Mouse (Mus musculus): Measurements from ENCODE around the gene Atp6v0c. TPM values are rescaled to one million over a fixed set of nuclear protein-coding genes. Genes with fewer than 3 reads are reported as not detected.

Atp6v0c gene
- polyA plus RNA-seq, 1 experiment from 2014 or later, result 549 TPM

DNA sequence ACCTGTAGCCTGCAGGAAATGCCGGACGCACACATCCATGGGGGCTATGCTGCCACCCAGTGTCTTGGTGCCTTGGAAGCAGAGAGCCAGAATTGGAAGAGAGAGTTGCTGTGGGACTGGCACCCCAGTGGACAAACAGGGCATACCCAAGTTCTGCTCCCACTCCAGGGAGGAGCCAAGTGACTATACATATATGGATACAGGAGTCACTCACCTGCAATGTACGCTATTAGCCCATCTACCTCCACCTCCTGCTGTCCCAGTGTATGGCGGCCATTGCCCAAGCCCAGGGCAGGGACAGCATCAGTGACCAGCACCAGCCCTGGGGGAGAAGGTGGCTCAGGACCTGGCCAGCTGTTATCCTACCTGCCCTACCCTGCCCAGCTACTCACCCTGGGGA is 12.0 kb downstream of the Atp6v0c start:
- WGBS, result 92% methylated on average over 4 of the region's 4 CpGs
- no peaks in the 10 kb centered on the region for H3K9me3 ChIP-seq (ENCODE audit: control insufficient read depth, low read depth, low read length)
- H3K4me1 ChIP-seq (ENCODE audit: control insufficient read depth, insufficient read depth, low read length), result peaks cover 3% of the 10 kb centered on the region
- H3K27ac ChIP-seq (ENCODE audit: low read length), result no peak overlapping the region
- ATAC-seq (ENCODE audit: insufficient number of reproducible peaks, insufficient read depth, low FRiP score, low read depth), result no peak
- H3K27me3 ChIP-seq (ENCODE audit: control insufficient read depth, insufficient read depth, low read length), result no peaks in the 10 kb centered on the region
- no peak overlapping the region for H3K4me2 ChIP-seq (replicated peaks; ENCODE audit: low read depth, low read length)
- H3K9ac ChIP-seq (replicated peaks; ENCODE audit: low read depth, low read length), result no peak overlapping the region
- H3K36me3 ChIP-seq (ENCODE audit: control insufficient read depth, insufficient read depth, low read length), result peaks cover 11% of the 10 kb centered on the region
- no peak overlapping the region for H3K4me3 ChIP-seq (ENCODE audit: low read depth, low read length)

GRCm38 (mm10) chr17:24157121-24157520 is 12.4 kb downstream of the Atp6v0c start:
- no peak overlapping the region for H3K4me2 ChIP-seq (replicated peaks; ENCODE audit: low read depth, low read length)
- H3K9ac ChIP-seq (replicated peaks; ENCODE audit: low read depth, low read length), result no peak overlapping the region
- no peak for ATAC-seq (ENCODE audit: insufficient number of reproducible peaks, insufficient read depth, low FRiP score, low read depth)
- no peak overlapping the region for H3K4me3 ChIP-seq (ENCODE audit: low read depth, low read length)
- no peaks in the 10 kb centered on the region for H3K9me3 ChIP-seq (ENCODE audit: control insufficient read depth, low read depth, low read length)
- H3K36me3 ChIP-seq (ENCODE audit: control insufficient read depth, insufficient read depth, low read length), result peaks cover 11% of the 10 kb centered on the region
- 92% methylated on average over 6 of the region's 6 CpGs for WGBS
- H3K27ac ChIP-seq (ENCODE audit: low read length), result no peak overlapping the region
- no peaks in the 10 kb centered on the region for H3K27me3 ChIP-seq (ENCODE audit: control insufficient read depth, insufficient read depth, low read length)
- H3K4me1 ChIP-seq (ENCODE audit: control insufficient read depth, insufficient read depth, low read length), result peaks cover 3% of the 10 kb centered on the region; the same call in 1 of the 2 replicates

DNA sequence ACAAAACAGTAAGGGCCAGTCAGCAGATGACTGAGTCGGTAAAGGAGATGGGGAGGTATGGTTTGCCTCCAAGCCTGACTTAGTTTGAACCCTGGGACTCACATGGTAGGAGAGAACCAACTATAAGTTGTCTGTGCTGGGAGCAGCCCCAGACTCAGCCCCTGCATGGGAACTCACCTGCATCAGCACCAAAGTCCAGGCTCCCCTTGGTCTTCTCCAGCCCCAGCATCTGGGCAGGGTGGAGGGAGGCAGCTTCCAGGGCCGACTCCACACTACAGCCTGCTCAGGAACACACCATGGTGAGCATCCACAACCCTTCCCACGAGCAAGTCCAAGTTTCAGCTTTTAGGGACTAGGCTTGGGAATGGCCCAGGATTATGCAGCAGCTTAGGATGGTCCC is 13.1 kb downstream of the Atp6v0c start:
- Histone ChIP-seq H3K27ac (ENCODE audit: low read length) (no peak overlapping the region), H3K36me3 (ENCODE audit: control insufficient read depth, insufficient read depth, low read length) (peaks cover 11% of the 10 kb centered on the region), H3K4me1 (ENCODE audit: control insufficient read depth, insufficient read depth, low read length) (peaks cover 3% of the 10 kb centered on the region; the same call in 1 of the 2 replicates), H3K4me2 (replicated peaks; ENCODE audit: low read depth, low read length) (no peak overlapping the region), H3K4me3 (ENCODE audit: low read depth, low read length) (no peak overlapping the region), H3K27me3 (ENCODE audit: control insufficient read depth, insufficient read depth, low read length) (no peaks in the 10 kb centered on the region), H3K9me3 (ENCODE audit: control insufficient read depth, low read depth, low read length) (no peaks in the 10 kb centered on the region), H3K9ac (replicated peaks; ENCODE audit: low read depth, low read length) (no peak overlapping the region)
- no peak for ATAC-seq (ENCODE audit: insufficient number of reproducible peaks, insufficient read depth, low FRiP score, low read depth)
- WGBS, result 80% methylated on average over 3 of the region's 3 CpGs

- no peaks in the 10 kb centered on the region for H3K27me3 ChIP-seq (ENCODE audit: control insufficient read depth, insufficient read depth, low read length)
- 88% methylated on average over 9 of the region's 9 CpGs for WGBS
- no peak overlapping the region for H3K4me2 ChIP-seq (replicated peaks; ENCODE audit: low read depth, low read length)
- no peak overlapping the region for H3K9ac ChIP-seq (replicated peaks; ENCODE audit: low read depth, low read length)
- H3K27ac ChIP-seq (ENCODE audit: low read length), result no peak overlapping the region
- no peaks in the 10 kb centered on the region for H3K9me3 ChIP-seq (ENCODE audit: control insufficient read depth, low read depth, low read length)
- peaks cover 3% of the 10 kb centered on the region; the same call in 1 of the 2 replicates for H3K4me1 ChIP-seq (ENCODE audit: control insufficient read depth, insufficient read depth, low read length)
- no peak for ATAC-seq (ENCODE audit: insufficient number of reproducible peaks, insufficient read depth, low FRiP score, low read depth)
- peaks cover 11% of the 10 kb centered on the region for H3K36me3 ChIP-seq (ENCODE audit: control insufficient read depth, insufficient read depth, low read length)
- no peak overlapping the region for H3K4me3 ChIP-seq (ENCODE audit: low read depth, low read length)
These were observed 13.8 kb downstream of the Atp6v0c start for GRCm38 (mm10) chr17:24155742-24156141.

- WGBS, result 66% methylated on average over 3 of the region's 3 CpGs
- no peak for ATAC-seq (ENCODE audit: insufficient number of reproducible peaks, insufficient read depth, low FRiP score, low read depth)
These were observed 15.0 kb downstream of the Atp6v0c start for GRCm38 (mm10) chr17:24154463-24154862.

DNA sequence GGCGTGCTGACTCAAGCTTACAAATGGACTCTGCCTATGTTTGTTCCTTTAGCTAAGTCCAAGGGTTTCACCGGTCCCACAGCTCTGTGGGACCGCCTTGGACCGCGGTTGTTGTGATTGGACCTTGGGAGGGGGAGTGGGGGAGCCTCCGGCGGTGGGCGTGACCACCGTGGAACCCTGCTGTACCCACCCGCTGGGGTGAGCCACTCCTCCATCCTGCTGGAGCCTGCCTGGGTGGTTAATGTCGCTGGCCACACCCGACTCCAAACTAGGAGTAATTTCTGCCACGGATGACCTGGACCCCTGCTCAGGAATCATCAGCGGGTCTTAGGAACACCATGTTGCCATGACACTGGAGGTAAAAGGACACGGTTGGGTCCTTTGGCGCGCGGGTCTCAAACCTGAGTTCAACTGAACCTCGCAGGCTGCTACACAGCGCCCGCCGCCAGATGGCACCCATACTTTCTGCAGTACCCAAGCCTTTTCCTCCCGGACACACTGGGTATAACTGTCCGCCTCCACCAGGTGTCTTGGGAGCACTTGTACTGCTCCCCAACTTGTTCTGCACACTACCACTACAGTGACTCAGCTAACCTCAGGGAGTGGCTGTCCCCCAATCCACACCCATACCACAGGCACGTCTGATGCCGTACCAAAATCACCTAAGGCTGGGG is 17.5 kb downstream of the Atp6v0c start:
- Histone ChIP-seq H3K9ac (replicated peaks; ENCODE audit: low read depth, low read length) (0 out of 2 replicates have a peak overlapping the region, but pooled peaks have one; percentile 25), H3K36me3 (ENCODE audit: control insufficient read depth, insufficient read depth, low read length) (peaks cover 6% of the 10 kb centered on the region; the same call in 1 of the 2 replicates), H3K27ac (ENCODE audit: low read length) (no peak overlapping the region), H3K4me1 (ENCODE audit: control insufficient read depth, insufficient read depth, low read length) (peaks cover 3% of the 10 kb centered on the region; the same call in 1 of the 2 replicates), H3K4me3 (ENCODE audit: low read depth, low read length) (peak overlapping the region; percentile 32), H3K9me3 (ENCODE audit: control insufficient read depth, low read depth, low read length) (no peaks in the 10 kb centered on the region), H3K4me2 (replicated peaks; ENCODE audit: low read depth, low read length) (peak overlapping the region; percentile 80), H3K27me3 (ENCODE audit: control insufficient read depth, insufficient read depth, low read length) (no peaks in the 10 kb centered on the region)
- peak; percentile 93 for ATAC-seq (ENCODE audit: insufficient number of reproducible peaks, insufficient read depth, low FRiP score, low read depth)
- WGBS, result 1% methylated on average over 26 of the region's 26 CpGs

More at GRCm38 (mm10) chr17:24154463-24154862, 15.0 kb downstream of the Atp6v0c start:
- H3K9ac ChIP-seq (replicated peaks; ENCODE audit: low read depth, low read length), result no peak overlapping the region
- no peak overlapping the region for H3K4me3 ChIP-seq (ENCODE audit: low read depth, low read length)
- peaks cover 3% of the 10 kb centered on the region; the same call in 1 of the 2 replicates for H3K4me1 ChIP-seq (ENCODE audit: control insufficient read depth, insufficient read depth, low read length)
- H3K27ac ChIP-seq (ENCODE audit: low read length), result no peak overlapping the region
- H3K4me2 ChIP-seq (replicated peaks; ENCODE audit: low read depth, low read length), result no peak overlapping the region
- no peaks in the 10 kb centered on the region for H3K9me3 ChIP-seq (ENCODE audit: control insufficient read depth, low read depth, low read length)
- H3K36me3 ChIP-seq (ENCODE audit: control insufficient read depth, insufficient read depth, low read length), result peaks cover 11% of the 10 kb centered on the region
- no peaks in the 10 kb centered on the region for H3K27me3 ChIP-seq (ENCODE audit: control insufficient read depth, insufficient read depth, low read length)

DNA sequence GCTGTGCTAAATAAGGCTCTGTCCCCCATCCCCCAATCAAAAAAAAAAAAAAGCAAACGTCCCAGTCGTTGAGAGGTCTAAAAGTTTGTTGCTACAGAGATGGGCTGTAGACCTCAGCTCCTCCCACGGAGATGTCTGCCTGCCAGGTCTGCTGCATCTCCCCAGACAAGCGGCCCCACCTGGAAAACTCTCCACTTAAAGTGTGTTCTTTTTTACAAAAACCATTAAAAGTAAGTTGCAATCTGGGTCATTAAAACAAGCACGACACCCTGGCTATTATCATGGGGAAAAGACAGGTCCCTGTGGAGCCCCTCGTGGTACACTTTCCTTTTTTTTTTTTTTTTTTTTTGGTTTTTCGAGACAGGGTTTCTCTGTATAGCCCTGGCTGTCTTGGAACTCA is 18.1 kb downstream of the Atp6v0c start:
- H3K27me3 ChIP-seq (ENCODE audit: control insufficient read depth, insufficient read depth, low read length), result no peaks in the 10 kb centered on the region
- H3K4me3 ChIP-seq (ENCODE audit: low read depth, low read length), result peak overlapping the region; percentile 32
- H3K4me1 ChIP-seq (ENCODE audit: control insufficient read depth, insufficient read depth, low read length), result peaks cover 3% of the 10 kb centered on the region; the same call in 1 of the 2 replicates
- peaks cover 6% of the 10 kb centered on the region; the same call in 1 of the 2 replicates for H3K36me3 ChIP-seq (ENCODE audit: control insufficient read depth, insufficient read depth, low read length)
- 11% methylated on average over 7 of the region's 7 CpGs for WGBS
- H3K4me2 ChIP-seq (replicated peaks; ENCODE audit: low read depth, low read length), result peak overlapping the region; percentile 80
- H3K9ac ChIP-seq (replicated peaks; ENCODE audit: low read depth, low read length), result no peak overlapping the region
- no peak for ATAC-seq (ENCODE audit: insufficient number of reproducible peaks, insufficient read depth, low FRiP score, low read depth)
- no peaks in the 10 kb centered on the region for H3K9me3 ChIP-seq (ENCODE audit: control insufficient read depth, low read depth, low read length)
- no peak overlapping the region for H3K27ac ChIP-seq (ENCODE audit: low read length)

DNA sequence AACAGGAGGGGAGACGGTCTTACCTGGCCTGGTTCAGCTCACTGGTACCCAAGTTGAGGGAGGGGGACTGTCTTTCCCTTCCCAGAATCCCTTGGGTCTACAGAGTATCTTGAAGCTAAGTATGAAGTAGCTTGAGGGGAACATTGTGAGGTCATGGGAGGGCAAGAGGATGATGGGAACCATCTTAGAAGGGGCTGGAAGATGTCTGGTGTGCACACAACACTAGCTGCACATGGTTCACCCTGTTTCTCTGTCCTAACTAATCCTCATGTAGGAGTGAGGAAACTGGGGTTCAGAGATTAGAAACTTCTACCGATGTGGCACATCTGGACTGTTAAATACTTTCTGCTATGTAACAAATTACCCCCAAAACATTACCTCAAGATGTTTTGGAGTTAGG is 18.7 kb downstream of the Atp6v0c start, which contains the start of gene Pdpk1:
Gene Pdpk1, minus strand, starts transcription at position 101 of the 400 bp plus-strand sequence.
- H3K27ac ChIP-seq (ENCODE audit: low read length), result no peak within 1 kb of the TSS
- H3K9ac ChIP-seq (replicated peaks; ENCODE audit: low read depth, low read length), result 0 out of 2 replicates have a peak within 1 kb of the TSS, but pooled peaks have one; percentile 25
- H3K4me2 ChIP-seq (replicated peaks; ENCODE audit: low read depth, low read length), result peak within 1 kb of the TSS; percentile 80
- no peak for ATAC-seq (ENCODE audit: insufficient number of reproducible peaks, insufficient read depth, low FRiP score, low read depth)
- H3K9me3 ChIP-seq (ENCODE audit: control insufficient read depth, low read depth, low read length), result no peaks in the 10 kb centered on the region
- H3K36me3 ChIP-seq (ENCODE audit: control insufficient read depth, insufficient read depth, low read length), result peaks cover 6% of the 10 kb centered on the region; the same call in 1 of the 2 replicates
- WGBS, result 80% methylated on average over 2 of the region's 2 CpGs
- peaks cover 3% of the 10 kb centered on the region; the same call in 1 of the 2 replicates for H3K4me1 ChIP-seq (ENCODE audit: control insufficient read depth, insufficient read depth, low read length)
- H3K4me3 ChIP-seq (ENCODE audit: low read depth, low read length), result peak within 1 kb of the TSS; percentile 32
- no peaks in the 10 kb centered on the region for H3K27me3 ChIP-seq (ENCODE audit: control insufficient read depth, insufficient read depth, low read length)

Data from stomach, embryonic 14.5 days (tissue).